Mouse (Mus musculus) lung, embryonic 16.5 days (tissue): ENCODE results near the gene Memo1. TPM values are rescaled to one million over a fixed set of nuclear protein-coding genes. Genes with fewer than 3 reads are reported as not detected.
"Not testable (repeated sequence)": the region's sequence is repeated elsewhere in the genome, so short reads cannot be mapped to it uniquely, and the experiment has no call there.

Source experiments
- ATAC-seq: fragments of 200-750 bp; cut with Nextera tagmentation; 2 replicates; pipeline ENCODE4 v1.8.0; 2017; ENCODE audit warnings: low read depth, mild to moderate bottlenecking, moderate library complexity
- H3K27ac ChIP-seq: fragments of 300-500 bp; sonication (generic); 2 replicates; pipeline ENCODE4 v1.5.1; 2014; ENCODE audit warnings: mild to moderate bottlenecking, control low read depth, low read length
- H3K27me3 ChIP-seq: fragments of 300-500 bp; sonication (generic); 2 replicates; pipeline ENCODE4 v1.6.1; 2014; ENCODE audit warnings: low read depth, low read length, mixed read lengths; ENCODE audit not compliant: control insufficient read depth, insufficient read depth
- H3K36me3 ChIP-seq: fragments of 300-500 bp; sonication (generic); 2 replicates; pipeline ENCODE4 v1.6.1; 2014; ENCODE audit warnings: low read length; ENCODE audit not compliant: control insufficient read depth, insufficient read depth
- H3K4me1 ChIP-seq: fragments of 300-500 bp; sonication (generic); replicated peaks from 2 replicates; pipeline ENCODE4 v1.6.1; 2014; ENCODE audit warnings: low read length, mixed read lengths; ENCODE audit not compliant: control insufficient read depth, insufficient read depth
- H3K4me2 ChIP-seq: fragments of 300-500 bp; sonication (generic); 2 replicates; pipeline ENCODE4 v1.6.1; 2014; ENCODE audit warnings: low read depth, low read length, control low read depth
- H3K4me3 ChIP-seq: fragments of 300-500 bp; sonication (generic); 2 replicates; pipeline ENCODE4 v1.5.1; 2014; ENCODE audit warnings: mild to moderate bottlenecking, low read length, control low read depth
- H3K9ac ChIP-seq: fragments of 300-500 bp; sonication (generic); 2 replicates; pipeline ENCODE4 v1.6.1; 2014; ENCODE audit warnings: low read length, control low read depth
- H3K9me3 ChIP-seq: fragments of 300-500 bp; sonication (generic); 2 replicates; pipeline ENCODE4 v1.6.1; 2016; ENCODE audit warnings: low read length; ENCODE audit not compliant: control insufficient read depth
- WGBS: fragments of 180-500 bp; shearing (Covaris S2); extraction: QIAGEN DNeasy Blood & Tissue Kit; methylation state at CpG from one replicate; pipeline ENCODE4 v1.1.7; 2014; 5-methylcytosine and 5-hydroxymethylcytosine counted together
- polyA plus RNA-seq: library from polyadenylated mRNA; unstranded; fragments of >200 nt; fragmentation: Nextera tagmentation; extraction: Ambion mirVana; gene quantifications from 2 replicates; pipeline ENCODE4 v1.2.1, GENCODE M21; 2015

Memo1 gene
- polyA plus RNA-seq, 1 experiment from 2014 or later = 85.1 TPM

- Histone ChIP-seq H3K4me3 (no peak overlapping the region), H3K4me2 (no peak overlapping the region)
- no peak for ATAC-seq
Measured at GRCm38 (mm10) chr17:74180889-74181288, 114.4 kb downstream of the Memo1 start.

DNA sequence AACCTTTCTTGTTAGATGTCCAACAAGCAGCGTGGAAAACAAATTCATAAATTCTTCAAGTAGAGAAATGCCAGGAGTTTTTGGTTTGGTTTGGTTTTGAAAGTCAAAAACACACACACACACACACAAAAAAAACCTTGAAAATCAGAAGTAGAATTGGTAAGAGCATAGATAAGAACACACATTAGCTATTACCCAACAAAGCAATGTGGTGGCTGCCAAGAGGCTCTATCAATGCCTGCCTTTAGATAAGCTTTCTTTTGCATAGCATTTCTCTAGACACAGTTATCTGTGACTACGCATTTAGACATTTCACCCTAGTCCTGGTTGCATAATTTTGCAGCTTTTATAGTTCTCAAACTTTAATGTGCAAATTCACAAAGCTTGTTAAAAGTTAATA is 115.7 kb downstream of the Memo1 start:
- ATAC-seq, H3K27ac ChIP-seq, H3K9me3 ChIP-seq, H3K9ac ChIP-seq, H3K27me3 ChIP-seq, H3K4me1 ChIP-seq, H3K4me2 ChIP-seq, H3K4me3 ChIP-seq, H3K36me3 ChIP-seq: not testable (repeated sequence)
- WGBS = 72% methylated on average over 2 of the region's 2 CpGs

More at GRCm38 (mm10) chr17:74180889-74181288, 114.4 kb downstream of the Memo1 start:
- H3K36me3 ChIP-seq = no peaks in the 10 kb centered on the region
- H3K9me3 ChIP-seq = no peaks in the 10 kb centered on the region
- no peaks in the 10 kb centered on the region for H3K4me1 ChIP-seq
- no peak overlapping the region for H3K9ac ChIP-seq
- H3K27me3 ChIP-seq = no peaks in the 10 kb centered on the region
- no peak overlapping the region for H3K27ac ChIP-seq

- Histone ChIP-seq H3K9me3 (no peaks in the 10 kb centered on the region), H3K4me3 (no peak overlapping the region), H3K4me2 (no peak overlapping the region), H3K27me3 (no peaks in the 10 kb centered on the region), H3K9ac (no peak overlapping the region), H3K27ac (no peak overlapping the region), H3K36me3 (no peaks in the 10 kb centered on the region), H3K4me1 (no peaks in the 10 kb centered on the region)
- ATAC-seq = no peak
Measured at GRCm38 (mm10) chr17:74173726-74174125, 121.6 kb downstream of the Memo1 start.

- Histone ChIP-seq H3K4me1 (no peaks in the 10 kb centered on the region), H3K27me3 (no peaks in the 10 kb centered on the region), H3K27ac (no peak overlapping the region), H3K9me3 (no peaks in the 10 kb centered on the region), H3K4me2 (no peak overlapping the region), H3K9ac (no peak overlapping the region), H3K36me3 (no peaks in the 10 kb centered on the region), H3K4me3 (no peak overlapping the region)
- WGBS = 51% methylated on average over 1 of the region's 1 CpGs
- no peak for ATAC-seq
Measured at GRCm38 (mm10) chr17:74172834-74173233, 122.5 kb downstream of the Memo1 start.

DNA sequence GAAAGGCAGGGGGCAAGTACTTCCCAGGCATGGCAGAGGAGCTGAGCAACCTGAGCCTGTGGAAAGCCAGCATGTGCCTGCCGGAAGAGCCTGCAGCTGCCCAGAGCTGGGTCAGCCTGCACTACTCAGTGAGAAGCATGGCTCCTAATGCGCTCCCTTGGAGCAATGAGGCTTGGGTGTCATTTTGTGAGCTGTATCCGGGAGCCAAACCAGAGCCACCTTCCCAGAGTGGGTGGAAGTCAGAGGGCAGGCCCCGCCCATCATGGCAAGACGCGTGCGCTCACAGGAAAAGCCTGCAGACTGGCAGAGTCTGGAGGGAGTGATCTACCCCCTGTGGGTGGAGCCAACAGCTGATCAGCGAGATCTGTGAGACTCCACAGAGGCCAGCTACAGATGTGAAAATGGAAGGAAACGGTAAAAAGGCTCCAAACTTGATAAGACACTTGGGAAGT is 135.9 kb downstream of the Memo1 start:
- H3K36me3 ChIP-seq = no peaks in the 10 kb centered on the region
- peak; percentile 97 for ATAC-seq
- no peak overlapping the region for H3K27ac ChIP-seq
- H3K9me3 ChIP-seq = no peaks in the 10 kb centered on the region
- peak overlapping the region; percentile 48 for H3K4me3 ChIP-seq
- H3K4me2 ChIP-seq = peak overlapping the region; percentile 78
- peak overlapping the region; percentile 67 for H3K9ac ChIP-seq
- peaks cover 4% of the 10 kb centered on the region; the same call in 1 of the 2 replicates for H3K4me1 ChIP-seq
- WGBS = 0% methylated on average over 9 of the region's 9 CpGs
- no peaks in the 10 kb centered on the region for H3K27me3 ChIP-seq

- ATAC-seq = no peak
- Histone ChIP-seq H3K4me3 (no peak overlapping the region), H3K9ac (no peak overlapping the region), H3K36me3 (no peaks in the 10 kb centered on the region), H3K4me1 (peaks cover 4% of the 10 kb centered on the region; the same call in 1 of the 2 replicates), H3K27ac (no peak overlapping the region), H3K27me3 (no peaks in the 10 kb centered on the region), H3K4me2 (no peak overlapping the region), H3K9me3 (no peaks in the 10 kb centered on the region)
- WGBS = 84% methylated on average over 3 of the region's 3 CpGs
Measured at GRCm38 (mm10) chr17:74158161-74158560, 137.2 kb downstream of the Memo1 start.

Other genes starting within 250 kb of the Memo1 start
- not detected in 2 replicates for gene Srd5a2, start 247.6 kb downstream of the Memo1 start, polyA plus RNA-seq
- gene Dpy30, start 28.4 kb upstream of the Memo1 start, polyA plus RNA-seq = 212 and 222 TPM in 2 replicates
- gene Spast, start 43.5 kb upstream of the Memo1 start, polyA plus RNA-seq = 10.8 and 11.0 TPM in 2 replicates
- 38.4 and 40.5 TPM in 2 replicates for gene Slc30a6, start 100.1 kb upstream of the Memo1 start, polyA plus RNA-seq
- gene Nlrc4, start 163.6 kb upstream of the Memo1 start, polyA plus RNA-seq = 0.30 and 0.39 TPM in 2 replicates
- 67.5 and 67.9 TPM in 2 replicates for gene Yipf4, start 194.0 kb upstream of the Memo1 start, polyA plus RNA-seq
- gene Birc6, start 232.8 kb upstream of the Memo1 start, polyA plus RNA-seq = 76.8 and 89.7 TPM in 2 replicates